Comparison of ENCODE assay signal across 8 mouse cellular contexts in genomic region chr17:34295891-34296794, GRCm38 (mm10). TPM values are rescaled to one million over a fixed set of nuclear protein-coding genes. Genes with fewer than 3 reads are reported as not detected.
DNase-seq lines count a peak whose midpoint lies in the region; ATAC-seq and TF ChIP-seq lines count a peak whose summit lies in the region.

No protein-coding gene starts in this region.

- no peaks in the 10 kb centered on the region for H3K9me3 ChIP-seq in heart, embryonic 12.5 days (replicated peaks)
- no peaks in the 10 kb centered on the region for H3K9me3 ChIP-seq in liver, postnatal 0 days (ENCODE audit: low read length)
- no peaks in the 10 kb centered on the region for H3K9me3 ChIP-seq in neural tube, embryonic 13.5 days

- H3K36me3 ChIP-seq in heart, embryonic 12.5 days: no peaks in the 10 kb centered on the region
- no peaks in the 10 kb centered on the region for H3K36me3 ChIP-seq in liver, postnatal 0 days (replicated peaks; ENCODE audit: insufficient read depth, low read length)
- H3K36me3 ChIP-seq in neural tube, embryonic 13.5 days: no peaks in the 10 kb centered on the region

- no peaks in the 10 kb centered on the region for H3K4me1 ChIP-seq in heart, embryonic 12.5 days (replicated peaks)
- H3K4me1 ChIP-seq in liver, postnatal 0 days (ENCODE audit: insufficient read depth): peaks cover 4% of the 10 kb centered on the region; the same call in 1 of the 2 replicates
- H3K4me1 ChIP-seq in neural tube, embryonic 13.5 days (replicated peaks): peaks cover 7% of the 10 kb centered on the region; the same call in 1 of the 2 replicates

- H3K27ac ChIP-seq in heart, embryonic 12.5 days (ENCODE audit: poor library complexity, severe bottlenecking): no peak overlapping the region
- H3K27ac ChIP-seq in liver, postnatal 0 days (ENCODE audit: low read depth): no peak overlapping the region
- 0 out of 2 replicates have a peak overlapping the region, but pooled peaks have one; percentile 11 for H3K27ac ChIP-seq in neural tube, embryonic 13.5 days (replicated peaks)

- no peak for TF ChIP-seq EP300 in liver, postnatal 0 days (IDR thresholded peaks at IDR 0.05; ENCODE audit: low read depth)

- H3K4me3 ChIP-seq in heart, embryonic 12.5 days: peak overlapping the region; percentile 32
- H3K4me3 ChIP-seq in liver, postnatal 0 days (ENCODE audit: low read depth, low read length): no peak overlapping the region
- peak overlapping the region; percentile 40 for H3K4me3 ChIP-seq in neural tube, embryonic 13.5 days

- ATAC-seq in common myeloid progenitor, adult 5-6 weeks (replicated peaks; ENCODE audit: low read depth, poor library complexity, severe bottlenecking): peak; percentile 67; the same call in 1 of the 2 replicates
- no peak for ATAC-seq in heart, embryonic 12.5 days (ENCODE audit: insufficient number of reproducible peaks, low FRiP score)
- ATAC-seq in liver, postnatal 0 days: peak; percentile 47
- ATAC-seq in neural tube, embryonic 13.5 days (ENCODE audit: low read depth): peak; percentile 87
- ATAC-seq in erythroblast, adult 5-6 weeks (replicated peaks; ENCODE audit: low FRiP score, poor library complexity, severe bottlenecking): no peak

- peak; percentile 53 for DNase-seq in right cerebral cortex, adult 18-20 months
- DNase-seq in right cerebral cortex, postnatal 14 days: no peak
- DNase-seq in kidney, adult 9 months: peak; percentile 92
- DNase-seq in liver, postnatal 0 days: no peak

- WGBS in heart, embryonic 12.5 days: 24% methylated on average over 23 of the region's 23 CpGs
- 22% methylated on average over 23 of the region's 23 CpGs for WGBS in liver, postnatal 0 days (ENCODE audit: insufficient replicate concordance)
- 23% methylated on average over 23 of the region's 23 CpGs for WGBS in neural tube, embryonic 13.5 days

- peaks cover 14% of the 10 kb centered on the region; the same call in 1 of the 2 replicates for H3K27me3 ChIP-seq in heart, embryonic 12.5 days (replicated peaks)
- 0 out of 2 replicates have a peak, but pooled peaks cover 3% of the 10 kb centered on the region for H3K27me3 ChIP-seq in liver, postnatal 0 days (ENCODE audit: insufficient read depth, low read length)
- no peaks in the 10 kb centered on the region for H3K27me3 ChIP-seq in neural tube, embryonic 13.5 days

- peak overlapping the region; percentile 60 for H3K4me2 ChIP-seq in heart, embryonic 12.5 days
- peak overlapping the region; percentile 63 for H3K4me2 ChIP-seq in liver, postnatal 0 days (ENCODE audit: low read depth, low read length)
- H3K4me2 ChIP-seq in neural tube, embryonic 13.5 days: peak overlapping the region; percentile 51

- no peak overlapping the region for H3K9ac ChIP-seq in heart, embryonic 12.5 days
- 0 out of 2 replicates have a peak overlapping the region, but pooled peaks have one; percentile 26 for H3K9ac ChIP-seq in liver, postnatal 0 days (replicated peaks)
- H3K9ac ChIP-seq in neural tube, embryonic 13.5 days: peak overlapping the region; percentile 48

- no peak for TF ChIP-seq CTCF in liver, postnatal 0 days (IDR thresholded peaks at IDR 0.05; ENCODE audit: low read depth)

RNA-seq across cellular contexts. Expression of gene H2-Aa, which starts 8.5 kb away (rescaled TPM):
- 17.1 and 26.2 TPM in 2 replicates for total RNA-seq in common myeloid progenitor, adult 5-6 weeks (2017)
- 0.20 and 0.33 TPM in 2 replicates for polyA plus RNA-seq in heart, embryonic 12.5 days (2016; fragmentation: Nextera tagmentation; extraction: Ambion mirVana)
- 12.0 and 15.3 TPM in 2 replicates for polyA plus RNA-seq in liver, postnatal 0 days (2015; fragmentation: Nextera tagmentation; extraction: Ambion mirVana)
- 0.36 and 0.63 TPM in 2 replicates for polyA plus RNA-seq in neural tube, embryonic 13.5 days (2015; fragmentation: Nextera tagmentation; extraction: Ambion mirVana)
- 92.2 and 127 TPM in 2 replicates for total RNA-seq in erythroblast, adult 5-6 weeks (2015; ENCODE audit: low replicate concordance)
- total RNA-seq in erythroblast, adult 5-6 weeks (2017; ENCODE audit: low replicate concordance): 32.1 and 32.2 TPM in 2 replicates

RNA-seq across cellular contexts. Expression of gene H2-Eb1, which starts 9.5 kb away (rescaled TPM):
- 17.3 and 17.9 TPM in 2 replicates for total RNA-seq in common myeloid progenitor, adult 5-6 weeks (2017)
- 1.4 and 2.6 TPM in 2 replicates for polyA plus RNA-seq in heart, embryonic 12.5 days (2016; fragmentation: Nextera tagmentation; extraction: Ambion mirVana)
- polyA plus RNA-seq in liver, postnatal 0 days (2015; fragmentation: Nextera tagmentation; extraction: Ambion mirVana): 8.2 and 9.3 TPM in 2 replicates
- 2.8 and 2.9 TPM in 2 replicates for polyA plus RNA-seq in neural tube, embryonic 13.5 days (2015; fragmentation: Nextera tagmentation; extraction: Ambion mirVana)
- 6.5 and 9.8 TPM in 2 replicates for total RNA-seq in erythroblast, adult 5-6 weeks (2015; ENCODE audit: low replicate concordance)
- total RNA-seq in erythroblast, adult 5-6 weeks (2017; ENCODE audit: low replicate concordance): 15.9 and 53.1 TPM in 2 replicates

RNA-seq across cellular contexts. Expression of gene H2-Eb2, which starts 29.3 kb away (rescaled TPM):
- not detected in 2 replicates for total RNA-seq in common myeloid progenitor, adult 5-6 weeks (2017)
- polyA plus RNA-seq in heart, embryonic 12.5 days (2016; fragmentation: Nextera tagmentation; extraction: Ambion mirVana): not detected in 2 replicates
- polyA plus RNA-seq in liver, postnatal 0 days (2015; fragmentation: Nextera tagmentation; extraction: Ambion mirVana): not detected in 2 replicates
- 0.13 and 0.25 TPM in 2 replicates for polyA plus RNA-seq in neural tube, embryonic 13.5 days (2015; fragmentation: Nextera tagmentation; extraction: Ambion mirVana)
- total RNA-seq in erythroblast, adult 5-6 weeks (2015; ENCODE audit: low replicate concordance): not detected in 2 replicates
- not detected in 2 replicates for total RNA-seq in erythroblast, adult 5-6 weeks (2017; ENCODE audit: low replicate concordance)

RNA-seq across cellular contexts. Expression of gene H2-Ab1, which starts 38.7 kb away (rescaled TPM):
- total RNA-seq in common myeloid progenitor, adult 5-6 weeks (2017): 67.2 and 91.5 TPM in 2 replicates
- polyA plus RNA-seq in heart, embryonic 12.5 days (2016; fragmentation: Nextera tagmentation; extraction: Ambion mirVana): 11.8 and 15.2 TPM in 2 replicates
- 22.7 and 24.9 TPM in 2 replicates for polyA plus RNA-seq in liver, postnatal 0 days (2015; fragmentation: Nextera tagmentation; extraction: Ambion mirVana)
- 1.2 and 2.3 TPM in 2 replicates for polyA plus RNA-seq in neural tube, embryonic 13.5 days (2015; fragmentation: Nextera tagmentation; extraction: Ambion mirVana)
- total RNA-seq in erythroblast, adult 5-6 weeks (2015; ENCODE audit: low replicate concordance): 60.8 and 138 TPM in 2 replicates
- total RNA-seq in erythroblast, adult 5-6 weeks (2017; ENCODE audit: low replicate concordance): 38.6 and 79.7 TPM in 2 replicates

RNA-seq across cellular contexts. Expression of gene H2-Ob, which starts 57.4 kb away (rescaled TPM):
- total RNA-seq in common myeloid progenitor, adult 5-6 weeks (2017): 25.5 and 27.7 TPM in 2 replicates
- 0.15 TPM in 1 of 2 replicates, not detected in the other for polyA plus RNA-seq in heart, embryonic 12.5 days (2016; fragmentation: Nextera tagmentation; extraction: Ambion mirVana)
- polyA plus RNA-seq in liver, postnatal 0 days (2015; fragmentation: Nextera tagmentation; extraction: Ambion mirVana): 1.1 and 1.2 TPM in 2 replicates
- not detected in 2 replicates for polyA plus RNA-seq in neural tube, embryonic 13.5 days (2015; fragmentation: Nextera tagmentation; extraction: Ambion mirVana)
- total RNA-seq in erythroblast, adult 5-6 weeks (2015; ENCODE audit: low replicate concordance): 4.8 and 8.1 TPM in 2 replicates
- total RNA-seq in erythroblast, adult 5-6 weeks (2017; ENCODE audit: low replicate concordance): 1.4 TPM in 1 of 2 replicates, not detected in the other

Comparison
In these comparisons a context has a peak if more than half of its experiments do, and no peak if none do; other contexts are left out.
1. DNase-seq: peak in right cerebral cortex, adult 18-20 months (single experiment) and kidney, adult 9 months (single experiment); none in right cerebral cortex, postnatal 14 days (single experiment) and liver, postnatal 0 days (single experiment).
2. ATAC-seq: peak in common myeloid progenitor, adult 5-6 weeks (single experiment), liver, postnatal 0 days (single experiment) and neural tube, embryonic 13.5 days (single experiment); none in heart, embryonic 12.5 days (single experiment) and erythroblast, adult 5-6 weeks (single experiment).
3. Peak in every context shown above with its lines, with median percentiles within 50 percentile points of each other: H3K4me2 ChIP-seq.